Mouse (Mus musculus) limb, embryonic 12.5 days (tissue): ENCODE measurements around the gene Sh3rf3. TPM values are rescaled to one million over a fixed set of nuclear protein-coding genes. Genes with fewer than 3 reads are reported as not detected.

Experiments
- ATAC-seq: fragments of 200-750 bp; cut with Nextera tagmentation; 2 replicates; pipeline ENCODE4 v1.8.0; 2017; ENCODE audit warnings: low read depth, moderate TSS enrichment; ENCODE audit not compliant: insufficient number of reproducible peaks, insufficient read depth, low FRiP score, low TSS enrichment
- H3K27ac ChIP-seq: fragments of 300-500 bp; sonication (generic); 2 replicates; pipeline ENCODE4 v1.5.1; 2016; ENCODE audit warnings: mild to moderate bottlenecking, moderate library complexity
- H3K27me3 ChIP-seq: fragments of 300-500 bp; sonication (generic); 2 replicates; pipeline ENCODE4 v1.6.1; 2016; ENCODE audit warnings: mild to moderate bottlenecking, moderate library complexity
- H3K36me3 ChIP-seq: fragments of 300-500 bp; sonication (generic); 2 replicates; pipeline ENCODE4 v1.6.1; 2016; ENCODE audit warnings: mild to moderate bottlenecking, moderate library complexity
- H3K4me1 ChIP-seq: fragments of 300-500 bp; sonication (generic); replicated peaks from 2 replicates; pipeline ENCODE4 v1.6.1; 2016
- H3K4me2 ChIP-seq: fragments of 300-500 bp; sonication (generic); 2 replicates; pipeline ENCODE4 v1.6.1; 2016; ENCODE audit warnings: mild to moderate bottlenecking, moderate library complexity
- H3K4me3 ChIP-seq: fragments of 300-500 bp; sonication (generic); replicated peaks from 2 replicates; pipeline ENCODE4 v1.5.1; 2016; ENCODE audit warnings: mild to moderate bottlenecking
- H3K9ac ChIP-seq: fragments of 300-500 bp; sonication (generic); replicated peaks from 2 replicates; pipeline ENCODE4 v1.6.1; 2016; ENCODE audit warnings: mild to moderate bottlenecking, moderate library complexity
- H3K9me3 ChIP-seq: fragments of 300-500 bp; sonication (generic); 2 replicates; pipeline ENCODE4 v1.6.1; 2016; ENCODE audit warnings: mild to moderate bottlenecking, moderate library complexity
- WGBS: fragments of 180-500 bp; shearing (Covaris S2); methylation state at CpG from one replicate; pipeline ENCODE4 v1.1.7; 2016; 5-methylcytosine and 5-hydroxymethylcytosine counted together
- polyA plus RNA-seq: library from polyadenylated mRNA; unstranded; fragments of >200 nt; fragmentation: Nextera tagmentation; extraction: Ambion mirVana; gene quantifications from 2 replicates; pipeline ENCODE4 v1.2.1, GENCODE M21; 2016

Sh3rf3 gene
- polyA plus RNA-seq, 1 experiment from 2014 or later: 0.92 TPM

GRCm38 (mm10) chr10:58855199-58855751, 42.1 kb downstream of the Sh3rf3 start:
- Histone ChIP-seq H3K4me3 (no peak overlapping the region), H3K36me3 (no peaks in the 10 kb centered on the region), H3K4me1 (peaks cover 12% of the 10 kb centered on the region), H3K9me3 (no peaks in the 10 kb centered on the region), H3K27ac (no peak overlapping the region), H3K9ac (no peak overlapping the region), H3K4me2 (no peak overlapping the region), H3K27me3 (no peaks in the 10 kb centered on the region)
- no peak for ATAC-seq
- WGBS: 35% methylated on average over 5 of the region's 5 CpGs

- H3K4me2 ChIP-seq: no peak overlapping the region
- no peaks in the 10 kb centered on the region for H3K36me3 ChIP-seq
- H3K4me1 ChIP-seq: peaks cover 12% of the 10 kb centered on the region
- WGBS: 52% methylated on average over 9 of the region's 9 CpGs
- H3K9ac ChIP-seq: no peak overlapping the region
- no peaks in the 10 kb centered on the region for H3K27me3 ChIP-seq
- H3K9me3 ChIP-seq: no peaks in the 10 kb centered on the region
- H3K4me3 ChIP-seq: no peak overlapping the region
- no peak for ATAC-seq
- no peak overlapping the region for H3K27ac ChIP-seq
Observed at GRCm38 (mm10) chr10:58855814-58856213, 42.7 kb downstream of the Sh3rf3 start.

- Histone ChIP-seq H3K27me3 (no peaks in the 10 kb centered on the region), H3K9me3 (no peaks in the 10 kb centered on the region), H3K36me3 (no peaks in the 10 kb centered on the region), H3K9ac (no peak overlapping the region), H3K4me1 (peaks cover 12% of the 10 kb centered on the region), H3K4me2 (no peak overlapping the region), H3K4me3 (no peak overlapping the region), H3K27ac (no peak overlapping the region)
- ATAC-seq: no peak
Observed at GRCm38 (mm10) chr10:58856742-58857141, 43.6 kb downstream of the Sh3rf3 start.

- H3K9ac ChIP-seq: no peak overlapping the region
- ATAC-seq: no peak
- no peak overlapping the region for H3K27ac ChIP-seq
- WGBS: 60% methylated on average over 2 of the region's 2 CpGs
- no peaks in the 10 kb centered on the region for H3K4me1 ChIP-seq
- H3K4me2 ChIP-seq: no peak overlapping the region
- H3K4me3 ChIP-seq: no peak overlapping the region
- H3K36me3 ChIP-seq: no peaks in the 10 kb centered on the region
- H3K27me3 ChIP-seq: no peaks in the 10 kb centered on the region
- no peaks in the 10 kb centered on the region for H3K9me3 ChIP-seq
Observed at GRCm38 (mm10) chr10:58864735-58865134, 51.6 kb downstream of the Sh3rf3 start.

- no peaks in the 10 kb centered on the region for H3K4me1 ChIP-seq
- H3K27me3 ChIP-seq: no peaks in the 10 kb centered on the region
- no peaks in the 10 kb centered on the region for H3K36me3 ChIP-seq
- no peak overlapping the region for H3K4me3 ChIP-seq
- H3K4me2 ChIP-seq: no peak overlapping the region
- H3K27ac ChIP-seq: no peak overlapping the region
- ATAC-seq: no peak
- no peaks in the 10 kb centered on the region for H3K9me3 ChIP-seq
- WGBS: 83% methylated on average over 2 of the region's 2 CpGs
- H3K9ac ChIP-seq: no peak overlapping the region
Observed at GRCm38 (mm10) chr10:58867536-58867935, 54.4 kb downstream of the Sh3rf3 start.

- H3K27me3 ChIP-seq: no peaks in the 10 kb centered on the region
- no peaks in the 10 kb centered on the region for H3K4me1 ChIP-seq
- no peak overlapping the region for H3K4me3 ChIP-seq
- WGBS: 88% methylated on average over 1 of the region's 1 CpGs
- no peaks in the 10 kb centered on the region for H3K36me3 ChIP-seq
- H3K9ac ChIP-seq: no peak overlapping the region
- H3K4me2 ChIP-seq: no peak overlapping the region
- H3K9me3 ChIP-seq: no peaks in the 10 kb centered on the region
- no peak for ATAC-seq
- H3K27ac ChIP-seq: no peak overlapping the region
Observed at GRCm38 (mm10) chr10:58869836-58870235, 56.7 kb downstream of the Sh3rf3 start.

- Histone ChIP-seq H3K27me3 (no peaks in the 10 kb centered on the region), H3K4me2 (no peak overlapping the region), H3K9me3 (no peaks in the 10 kb centered on the region), H3K4me3 (no peak overlapping the region), H3K9ac (no peak overlapping the region), H3K27ac (no peak overlapping the region), H3K36me3 (no peaks in the 10 kb centered on the region), H3K4me1 (no peaks in the 10 kb centered on the region)
- ATAC-seq: no peak
- 84% methylated on average over 10 of the region's 10 CpGs for WGBS
Observed at GRCm38 (mm10) chr10:58871149-58871820, 58.1 kb downstream of the Sh3rf3 start.

GRCm38 (mm10) chr10:58871821-58872577, 58.8 kb downstream of the Sh3rf3 start:
- no peaks in the 10 kb centered on the region for H3K36me3 ChIP-seq
- H3K27ac ChIP-seq: no peak overlapping the region
- H3K4me3 ChIP-seq: no peak overlapping the region
- ATAC-seq: no peak
- no peaks in the 10 kb centered on the region for H3K4me1 ChIP-seq
- H3K9ac ChIP-seq: no peak overlapping the region
- H3K27me3 ChIP-seq: no peaks in the 10 kb centered on the region
- WGBS: 69% methylated on average over 7 of the region's 7 CpGs
- H3K9me3 ChIP-seq: no peaks in the 10 kb centered on the region
- H3K4me2 ChIP-seq: no peak overlapping the region

- WGBS: 93% methylated on average over 4 of the region's 4 CpGs
- no peak for ATAC-seq
- Histone ChIP-seq H3K4me1 (no peaks in the 10 kb centered on the region), H3K36me3 (no peaks in the 10 kb centered on the region), H3K9ac (no peak overlapping the region), H3K27ac (no peak overlapping the region), H3K27me3 (no peaks in the 10 kb centered on the region), H3K4me3 (no peak overlapping the region), H3K4me2 (no peak overlapping the region), H3K9me3 (no peaks in the 10 kb centered on the region)
Observed at GRCm38 (mm10) chr10:58877835-58878234, 64.7 kb downstream of the Sh3rf3 start.

- WGBS: 87% methylated on average over 4 of the region's 4 CpGs
- H3K9me3 ChIP-seq: no peaks in the 10 kb centered on the region
Observed at GRCm38 (mm10) chr10:58878636-58879035, 65.5 kb downstream of the Sh3rf3 start.

GRCm38 (mm10) chr10:58882741-58883140, 69.6 kb downstream of the Sh3rf3 start:
- no peak for ATAC-seq

More at GRCm38 (mm10) chr10:58878636-58879035, 65.5 kb downstream of the Sh3rf3 start:
- Histone ChIP-seq H3K36me3 (no peaks in the 10 kb centered on the region), H3K27me3 (no peaks in the 10 kb centered on the region), H3K4me3 (no peak overlapping the region), H3K27ac (no peak overlapping the region), H3K4me1 (no peaks in the 10 kb centered on the region), H3K4me2 (no peak overlapping the region), H3K9ac (no peak overlapping the region)
- ATAC-seq: no peak

More at GRCm38 (mm10) chr10:58882741-58883140, 69.6 kb downstream of the Sh3rf3 start:
- no peak overlapping the region for H3K4me2 ChIP-seq
- H3K27me3 ChIP-seq: no peaks in the 10 kb centered on the region
- H3K36me3 ChIP-seq: no peaks in the 10 kb centered on the region
- H3K4me1 ChIP-seq: no peaks in the 10 kb centered on the region
- H3K27ac ChIP-seq: no peak overlapping the region
- H3K9ac ChIP-seq: no peak overlapping the region
- H3K4me3 ChIP-seq: no peak overlapping the region
- H3K9me3 ChIP-seq: no peaks in the 10 kb centered on the region
- WGBS: 81% methylated on average over 2 of the region's 2 CpGs
